Mouse (Mus musculus) CD4-positive, CD25-positive, alpha-beta regulatory T cell (primary cell): ENCODE data around the gene Prl8a9. TPM values are rescaled to one million over a fixed set of nuclear protein-coding genes. Genes with fewer than 3 reads are reported as not detected.

Source experiments
- polyA plus RNA-seq: library from polyadenylated mRNA; unstranded; fragments of 100-300 nt; shearing (Covaris generic); gene quantifications from one replicate; pipeline ENCODE4 v1.2.1, GENCODE M21; 2017

The Prl8a9 gene
- polyA plus RNA-seq, result not detected

DNA sequence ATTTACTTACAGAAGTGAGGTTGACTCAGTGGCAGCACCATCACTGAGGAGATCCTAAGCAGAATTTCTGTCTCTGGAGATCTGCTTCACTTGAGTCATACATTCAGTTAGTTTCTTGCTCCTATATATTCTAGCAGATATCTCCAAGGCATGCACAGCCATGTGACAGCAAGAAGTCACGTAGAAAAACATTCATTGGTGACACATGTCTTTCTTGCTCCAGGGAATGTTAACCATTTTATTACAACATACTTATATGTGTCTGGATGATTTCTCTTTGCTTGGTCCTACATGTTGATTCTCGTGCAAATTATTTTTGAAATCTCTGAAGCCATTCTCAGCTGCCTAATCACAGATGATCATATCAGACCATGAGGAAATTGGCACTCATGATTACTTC, at the start of gene Prl8a9:
Prl8a9 (minus strand) TSS at position 101 of the 400 bp plus-strand sequence.

DNA sequence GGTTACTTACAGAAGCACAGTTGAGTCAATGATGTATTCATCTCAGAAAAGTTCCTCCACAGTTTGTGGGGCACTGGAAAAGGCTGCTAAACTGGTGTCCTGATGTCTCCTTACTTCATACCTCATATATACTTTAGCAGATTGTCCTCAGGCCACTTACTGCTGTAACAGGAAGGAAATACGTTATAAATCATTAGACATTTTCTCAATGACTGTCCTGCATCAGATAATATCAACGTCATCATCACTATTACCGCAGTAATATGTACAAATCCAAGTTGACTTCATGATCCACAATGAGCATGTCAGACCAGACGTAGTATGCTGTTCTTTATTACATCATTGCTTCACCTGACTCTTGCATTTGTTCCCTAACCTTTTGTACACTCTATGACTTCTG, 46.1 kb upstream of the Prl8a9 start, which contains the start of gene Prl7b1:
Prl7b1 (minus strand) TSS at position 101 of the 400 bp plus-strand sequence.

GRCm38 (mm10) chr13:27582071-27582470, 17.7 kb upstream of the Prl8a9 start, which contains the start of gene Prl8a1:
Gene Prl8a1, minus strand, starts transcription at chr13:27582171.

GRCm38 (mm10) chr13:27513117-27513516, 51.3 kb downstream of the Prl8a9 start, which contains the start of gene Prl8a8:
Gene Prl8a8, minus strand, starts transcription at chr13:27513217.

Other genes with a start within 250 kb of the Prl8a9 start
- gene Prl8a2, start 218.9 kb downstream of the Prl8a9 start, polyA plus RNA-seq, result not detected
- not detected for gene Prl2b1, start 173.8 kb downstream of the Prl8a9 start, polyA plus RNA-seq
- gene Prl8a6, start 125.9 kb downstream of the Prl8a9 start, polyA plus RNA-seq, result not detected
- gene Prl8a8, start 51.4 kb downstream of the Prl8a9 start, polyA plus RNA-seq, result not detected
- gene Prl8a1, start 17.6 kb upstream of the Prl8a9 start, polyA plus RNA-seq, result not detected
- gene Prl7b1, start 46.0 kb upstream of the Prl8a9 start, polyA plus RNA-seq, result not detected
- not detected for gene Prl7a1, start 77.9 kb upstream of the Prl8a9 start, polyA plus RNA-seq
- gene Prl7a2, start 103.4 kb upstream of the Prl8a9 start, polyA plus RNA-seq, result 0.14 TPM
- not detected for gene Prl7d1, start 152.1 kb upstream of the Prl8a9 start, polyA plus RNA-seq
- gene Prl7c1, start 216.2 kb upstream of the Prl8a9 start, polyA plus RNA-seq, result not detected
- gene Prl2a1, start 237.0 kb upstream of the Prl8a9 start, polyA plus RNA-seq, result not detected